Comparison of ENCODE assay signal across 26 mouse cellular contexts in the genomic region with DNA sequence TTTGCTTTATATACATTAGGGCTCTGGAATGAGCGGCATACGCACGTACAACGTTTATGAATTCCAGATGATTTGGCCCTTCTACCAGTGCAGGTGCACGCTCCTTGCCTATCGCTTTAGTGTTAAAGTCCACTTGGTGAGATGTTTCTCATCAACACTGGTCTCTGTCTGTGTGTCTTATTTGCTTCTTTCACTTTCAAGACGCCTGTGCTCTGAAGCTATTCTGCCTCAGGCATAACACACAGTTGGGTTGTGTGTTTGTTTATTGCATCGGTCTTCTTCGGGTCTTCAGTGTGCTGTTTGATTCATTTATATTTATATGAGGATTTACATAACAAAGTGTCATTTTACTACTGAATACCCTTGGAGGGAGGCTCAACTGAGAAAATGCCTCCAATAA. TPM values are rescaled to one million over a fixed set of nuclear protein-coding genes. Genes with fewer than 3 reads are reported as not detected.
DNase-seq lines count a peak whose midpoint lies in the region; ATAC-seq and TF ChIP-seq lines count a peak whose summit lies in the region.
"Had no signal": no experiment of that assay in that cellular context is flagged by ENCODE, and none has a peak within 500 bp of the region (broad histone marks: within the 10 kb centered on the region; RNA-seq: fewer than 3 reads in every experiment).

No protein-coding gene starts in this region.

- intact Hi-C loops in heart, postnatal 14 days (cut with DNase I) = no loop called here

- H3K9me3 ChIP-seq in embryonic facial prominence, embryonic 11.5 days (replicated peaks; ENCODE audit: control insufficient read depth, low read length) = no peaks in the 10 kb centered on the region
- no peaks in the 10 kb centered on the region for H3K9me3 ChIP-seq in embryonic facial prominence, embryonic 10.5 days
- no peaks in the 10 kb centered on the region for H3K9me3 ChIP-seq in intestine, postnatal 0 days (ENCODE audit: control insufficient read depth)
- no peaks in the 10 kb centered on the region for H3K9me3 ChIP-seq in stomach, embryonic 16.5 days (replicated peaks; ENCODE audit: control insufficient read depth, low read length)
- H3K9me3 ChIP-seq: heart, embryonic 10.5 days; heart, embryonic 15.5 days; liver, embryonic 13.5 days; midbrain, embryonic 15.5 days; neural tube, embryonic 15.5 days had no signal

- ATAC-seq in embryonic facial prominence, embryonic 11.5 days (replicated peaks; ENCODE audit: insufficient number of reproducible peaks, low FRiP score, low TSS enrichment, low read depth) = no peak
- ATAC-seq in intestine, postnatal 0 days = no peak; the same call in 1 of the 2 replicates
- ATAC-seq in stomach, embryonic 16.5 days (ENCODE audit: insufficient read depth, low FRiP score) = no peak
- ATAC-seq: forebrain, embryonic 14.5 days; lung, postnatal 0 days; midbrain, embryonic 15.5 days had no signal

- no peaks in the 10 kb centered on the region for H3K36me3 ChIP-seq in embryonic facial prominence, embryonic 11.5 days (replicated peaks; ENCODE audit: control insufficient read depth, insufficient read depth, low read depth, low read length)
- no peaks in the 10 kb centered on the region for H3K36me3 ChIP-seq in embryonic facial prominence, embryonic 10.5 days (replicated peaks)
- H3K36me3 ChIP-seq in intestine, postnatal 0 days (ENCODE audit: control insufficient read depth, insufficient read depth) = no peaks in the 10 kb centered on the region
- no peaks in the 10 kb centered on the region for H3K36me3 ChIP-seq in stomach, embryonic 16.5 days (ENCODE audit: control insufficient read depth, insufficient read depth, low read length)
- H3K36me3 ChIP-seq: heart, embryonic 10.5 days; heart, embryonic 15.5 days; liver, embryonic 13.5 days; midbrain, embryonic 15.5 days; neural tube, embryonic 15.5 days had no signal

- no peaks in the 10 kb centered on the region for H3K27me3 ChIP-seq in embryonic facial prominence, embryonic 11.5 days (ENCODE audit: control insufficient read depth, insufficient read depth, low read length)
- H3K27me3 ChIP-seq in embryonic facial prominence, embryonic 10.5 days (replicated peaks; ENCODE audit: low read depth, poor library complexity, severe bottlenecking) = no peaks in the 10 kb centered on the region
- no peaks in the 10 kb centered on the region for H3K27me3 ChIP-seq in intestine, postnatal 0 days (replicated peaks; ENCODE audit: control insufficient read depth, insufficient read depth, low read length)
- no peaks in the 10 kb centered on the region for H3K27me3 ChIP-seq in stomach, embryonic 16.5 days (ENCODE audit: control insufficient read depth, insufficient read depth, low read length)
- H3K27me3 ChIP-seq: heart, embryonic 15.5 days; liver, embryonic 13.5 days; midbrain, embryonic 15.5 days; neural tube, embryonic 15.5 days had no signal

- H3K4me3 ChIP-seq in embryonic facial prominence, embryonic 11.5 days (ENCODE audit: low read depth, low read length) = no peak overlapping the region
- H3K4me3 ChIP-seq in embryonic facial prominence, embryonic 10.5 days = no peak overlapping the region
- no peak overlapping the region for H3K4me3 ChIP-seq in intestine, postnatal 0 days (ENCODE audit: low read depth, low read length)
- no peak overlapping the region for H3K4me3 ChIP-seq in stomach, embryonic 16.5 days (replicated peaks; ENCODE audit: low read length)
- H3K4me3 ChIP-seq: heart, embryonic 10.5 days; heart, embryonic 15.5 days; liver, embryonic 13.5 days; midbrain, embryonic 15.5 days; neural tube, embryonic 15.5 days had no signal

- 75% methylated on average over 9 of the region's 9 CpGs for WGBS in embryonic facial prominence, embryonic 11.5 days
- WGBS in embryonic facial prominence, embryonic 10.5 days = 79% methylated on average over 9 of the region's 9 CpGs
- 54% methylated on average over 9 of the region's 9 CpGs for WGBS in intestine, postnatal 0 days
- WGBS in stomach, embryonic 16.5 days = 60% methylated on average over 9 of the region's 9 CpGs

- H3K9ac ChIP-seq in embryonic facial prominence, embryonic 11.5 days (replicated peaks; ENCODE audit: low read length) = no peak overlapping the region
- H3K9ac ChIP-seq in intestine, postnatal 0 days (ENCODE audit: low read depth, low read length) = no peak overlapping the region
- H3K9ac ChIP-seq in stomach, embryonic 16.5 days (ENCODE audit: low read length) = no peak overlapping the region
- H3K9ac ChIP-seq: heart, embryonic 15.5 days; hindbrain, embryonic 14.5 days; liver, embryonic 13.5 days; midbrain, embryonic 15.5 days; neural tube, embryonic 15.5 days had no signal

- H3K4me1 ChIP-seq in embryonic facial prominence, embryonic 11.5 days (ENCODE audit: control insufficient read depth, insufficient read depth, low read length) = no peaks in the 10 kb centered on the region
- H3K4me1 ChIP-seq in embryonic facial prominence, embryonic 10.5 days = no peaks in the 10 kb centered on the region
- H3K4me1 ChIP-seq in intestine, postnatal 0 days (replicated peaks; ENCODE audit: control insufficient read depth, insufficient read depth, low read length) = 0 out of 2 replicates have a peak, but pooled peaks cover 7% of the 10 kb centered on the region
- peaks cover 11% of the 10 kb centered on the region for H3K4me1 ChIP-seq in stomach, embryonic 16.5 days (ENCODE audit: control insufficient read depth, insufficient read depth, low read length)
- H3K4me1 ChIP-seq: heart, embryonic 10.5 days; heart, embryonic 15.5 days; midbrain, embryonic 15.5 days; neural tube, embryonic 15.5 days had no signal

- no peak for TF ChIP-seq CTCF in intestine, postnatal 0 days (IDR thresholded peaks at IDR 0.05; ENCODE audit: low read depth)

- DNase-seq in embryonic facial prominence, embryonic 11.5 days (ENCODE audit: low spot score) = peak; percentile 19
- DNase-seq in embryonic facial prominence, embryonic 10.5 days (ENCODE audit: low spot score) = no peak
- peak; percentile 64 for DNase-seq in A20 (ENCODE audit: low read depth, low spot score)
- DNase-seq in heart, postnatal 14 days = no peak
- no peak for DNase-seq in cerebellum, postnatal 10 days
- DNase-seq: adrenal gland, postnatal 14 days; cerebellum, adult 11 months; cerebellum, adult 9-10 months; gastrocnemius, postnatal 25 days; heart, postnatal 36 days; kidney, adult 8-10 months; layer of hippocampus, postnatal 36 days; liver, embryonic 13.5 days; lung, adult 18-20 months; lung, postnatal 4 days; right cerebral cortex, postnatal 25 days; thymus, postnatal 14 days had no signal

- no peak overlapping the region for H3K27ac ChIP-seq in embryonic facial prominence, embryonic 11.5 days (replicated peaks; ENCODE audit: low read depth, low read length)
- H3K27ac ChIP-seq in embryonic facial prominence, embryonic 10.5 days (replicated peaks) = no peak overlapping the region
- H3K27ac ChIP-seq in intestine, postnatal 0 days (ENCODE audit: low read depth, low read length) = no peak overlapping the region
- no peak overlapping the region for H3K27ac ChIP-seq in stomach, embryonic 16.5 days (ENCODE audit: low read length)
- H3K27ac ChIP-seq: heart, embryonic 10.5 days; heart, embryonic 15.5 days; hindbrain, embryonic 14.5 days; liver, embryonic 13.5 days; midbrain, embryonic 15.5 days; neural tube, embryonic 15.5 days had no signal

- no peak overlapping the region for H3K4me2 ChIP-seq in embryonic facial prominence, embryonic 11.5 days (ENCODE audit: low read depth, low read length)
- H3K4me2 ChIP-seq in intestine, postnatal 0 days (replicated peaks; ENCODE audit: low read depth) = peak overlapping the region; percentile 41
- H3K4me2 ChIP-seq in stomach, embryonic 16.5 days (ENCODE audit: low read depth, low read length) = peak overlapping the region; percentile 13; the same call in 1 of the 2 replicates
- H3K4me2 ChIP-seq: heart, embryonic 15.5 days; hindbrain, embryonic 14.5 days; liver, embryonic 13.5 days; midbrain, embryonic 15.5 days; neural tube, embryonic 15.5 days had no signal

RNA-seq across cellular contexts. Expression of a gene that starts 36.3 kb away (rescaled TPM):
- 4.9 and 5.0 TPM in 2 replicates for polyA plus RNA-seq in embryonic facial prominence, embryonic 11.5 days (2014; fragmentation: Nextera tagmentation; extraction: Ambion mirVana)
- 3.3 and 3.8 TPM in 2 replicates for polyA plus RNA-seq in embryonic facial prominence, embryonic 10.5 days (2016; fragmentation: Nextera tagmentation; extraction: Ambion mirVana)
- polyA plus RNA-seq in intestine, postnatal 0 days (2015; fragmentation: Nextera tagmentation; extraction: Ambion mirVana) = 7.0 and 7.6 TPM in 2 replicates
- polyA plus RNA-seq in stomach, embryonic 16.5 days (2015; fragmentation: Nextera tagmentation; extraction: Ambion mirVana) = 6.8 and 9.2 TPM in 2 replicates
- total RNA-seq in heart, postnatal 14 days (2021) = under 1 TPM; 0.54 to 0.69 TPM

RNA-seq across cellular contexts. Expression of a gene that starts 47.2 kb away (rescaled TPM):
- 0.33 and 0.38 TPM in 2 replicates for polyA plus RNA-seq in embryonic facial prominence, embryonic 11.5 days (2014; fragmentation: Nextera tagmentation; extraction: Ambion mirVana)
- 0.50 and 0.59 TPM in 2 replicates for polyA plus RNA-seq in embryonic facial prominence, embryonic 10.5 days (2016; fragmentation: Nextera tagmentation; extraction: Ambion mirVana)
- polyA plus RNA-seq in intestine, postnatal 0 days (2015; fragmentation: Nextera tagmentation; extraction: Ambion mirVana) = 2.0 and 2.6 TPM in 2 replicates
- 3.0 and 3.2 TPM in 2 replicates for polyA plus RNA-seq in stomach, embryonic 16.5 days (2015; fragmentation: Nextera tagmentation; extraction: Ambion mirVana)
- total RNA-seq in heart, postnatal 14 days (2021) = under 1 TPM; 0.49 to 0.57 TPM

Comparison
In these comparisons a context has a peak if more than half of its experiments do, and no peak if none do; other contexts are left out.
1. DNase-seq: peak in embryonic facial prominence, embryonic 11.5 days (single experiment) and A20 (single experiment); none in embryonic facial prominence, embryonic 10.5 days (single experiment), heart, postnatal 14 days (0 of 2) and cerebellum, postnatal 10 days (0 of 2).